Mouse (Mus musculus) midbrain, postnatal 0 days (tissue): ENCODE measurements at regions not wholly inside any gene's neighbourhood (a gene's known extent, or its start where the extent isn't known, plus 50 kb on each side); places are given as distances from the start of the nearest gene placed in this dataset.

ENCODE experiments used
- ATAC-seq: fragments of 200-750 bp; cut with Nextera tagmentation; 2 replicates; pipeline ENCODE4 v1.8.0; 2017; ENCODE audit warnings: moderate number of reproducible peaks, mild to moderate bottlenecking, moderate TSS enrichment, moderate library complexity; ENCODE audit not compliant: low FRiP score
- DNase-seq: peaks from one replicate; pipeline ENCODE4 v3.0.0-alpha.2; 2015; ENCODE audit warnings: low spot score
- H3K27ac ChIP-seq: fragments of 300-500 bp; sonication (generic); 2 replicates; pipeline ENCODE4 v1.5.1; 2014; ENCODE audit warnings: low read depth, mild to moderate bottlenecking, low read length, mixed read lengths
- H3K27me3 ChIP-seq: fragments of 300-500 bp; sonication (generic); 2 replicates; pipeline ENCODE4 v1.6.1; 2014; ENCODE audit warnings: low read length, control low read depth, mixed read lengths; ENCODE audit not compliant: insufficient read depth
- H3K36me3 ChIP-seq: fragments of 300-500 bp; sonication (generic); 2 replicates; pipeline ENCODE4 v1.6.1; 2014; ENCODE audit warnings: low read length, control low read depth, mixed read lengths; ENCODE audit not compliant: insufficient read depth
- H3K4me1 ChIP-seq: fragments of 300-500 bp; sonication (generic); 2 replicates; pipeline ENCODE4 v1.6.1; 2014; ENCODE audit warnings: mild to moderate bottlenecking, control low read depth, antibody characterized with exemption, low read length, mixed read lengths; ENCODE audit not compliant: insufficient read depth
- H3K4me2 ChIP-seq: fragments of 300-500 bp; sonication (generic); 2 replicates; pipeline ENCODE4 v1.6.1; 2014; ENCODE audit warnings: low read depth, mild to moderate bottlenecking, low read length, mixed read lengths; ENCODE audit not compliant: poor library complexity, severe bottlenecking
- H3K4me3 ChIP-seq: fragments of 300-500 bp; sonication (generic); 2 replicates; pipeline ENCODE4 v1.5.1; 2014; ENCODE audit warnings: low read depth, mild to moderate bottlenecking, low read length, moderate library complexity
- H3K9ac ChIP-seq: fragments of 300-500 bp; sonication (generic); replicated peaks from 2 replicates; pipeline ENCODE4 v1.6.1; 2014; ENCODE audit warnings: mild to moderate bottlenecking, low read length, moderate library complexity, mixed read lengths; ENCODE audit not compliant: poor library complexity, severe bottlenecking
- H3K9me3 ChIP-seq: fragments of 300-500 bp; sonication (generic); 2 replicates; pipeline ENCODE4 v1.6.1; 2016; ENCODE audit warnings: low read length, control low read depth
- CTCF ChIP-seq: IDR thresholded peaks from 2 replicates; pipeline ENCODE4 v1.5.1; 2016; ENCODE audit warnings: antibody characterized with exemption, mild to moderate bottlenecking
- WGBS: fragments of 180-500 bp; shearing (Covaris S2); extraction: QIAGEN DNeasy Blood & Tissue Kit; methylation state at CpG from one replicate; pipeline ENCODE4 v1.1.7; 2014; 5-methylcytosine and 5-hydroxymethylcytosine counted together

DNA sequence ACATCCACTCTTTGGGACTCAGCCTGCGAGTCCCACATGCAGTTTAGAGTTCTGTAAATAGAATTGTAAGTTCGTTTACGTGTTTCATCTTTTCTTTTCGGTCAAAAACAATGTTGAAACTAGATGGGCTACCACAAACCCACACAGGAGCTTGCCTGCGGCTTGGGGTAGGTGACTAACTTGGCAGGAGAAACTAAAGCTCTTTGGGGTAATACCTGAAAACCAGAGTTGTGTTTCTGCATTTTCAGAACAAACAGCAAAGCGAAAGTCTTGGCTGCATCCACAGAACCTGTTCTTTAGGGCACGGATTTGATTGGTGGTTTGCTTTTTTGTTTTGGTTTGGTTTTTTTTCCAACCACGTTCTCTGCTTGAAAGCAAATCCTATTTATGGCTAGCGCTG lies 264.0 kb downstream of the Zfp704 start:
- Histone ChIP-seq H3K27ac (no peak overlapping the region), H3K27me3 (peaks cover 15% of the 10 kb centered on the region), H3K36me3 (no peaks in the 10 kb centered on the region), H3K9ac (no peak overlapping the region), H3K4me2 (peak overlapping the region; percentile 98), H3K4me3 (no peak overlapping the region), H3K9me3 (no peaks in the 10 kb centered on the region), H3K4me1 (peaks cover 3% of the 10 kb centered on the region; the same call in 1 of the 2 replicates)
- TF ChIP-seq CTCF: no peak
- DNase-seq (no peak), ATAC-seq (no peak)
- WGBS: 24% methylated on average over 9 of the region's 9 CpGs

DNA sequence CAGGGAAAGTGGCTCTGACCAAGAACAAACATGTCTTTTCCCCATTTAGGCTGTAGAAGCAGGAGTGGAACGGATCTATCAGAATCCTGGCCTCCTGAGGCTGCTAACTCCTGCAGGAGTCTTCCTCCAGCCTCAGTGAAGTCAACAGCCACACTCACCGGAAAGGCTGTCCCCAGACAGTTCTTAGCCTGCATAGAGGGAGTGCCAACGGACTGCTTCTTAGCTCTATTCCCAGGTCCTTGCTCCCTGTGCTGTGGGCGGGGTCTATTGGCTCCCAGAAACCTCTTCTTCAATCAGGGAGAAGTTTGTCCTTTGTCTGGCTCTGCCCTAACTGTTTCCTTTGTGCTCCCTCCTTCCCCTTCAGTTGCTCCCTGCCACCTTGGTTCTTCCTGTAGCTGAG lies 266.3 kb downstream of the Zfp704 start:
- no peak overlapping the region for H3K27ac ChIP-seq
- no peak for ATAC-seq
- no peaks in the 10 kb centered on the region for H3K36me3 ChIP-seq
- peaks cover 3% of the 10 kb centered on the region; the same call in 1 of the 2 replicates for H3K4me1 ChIP-seq
- H3K4me2 ChIP-seq: no peak overlapping the region
- no peak overlapping the region for H3K4me3 ChIP-seq
- no peak for DNase-seq
- H3K9me3 ChIP-seq: no peaks in the 10 kb centered on the region
- 18% methylated on average over 4 of the region's 4 CpGs for WGBS
- TF ChIP-seq CTCF: no peak
- H3K27me3 ChIP-seq: peaks cover 15% of the 10 kb centered on the region
- no peak overlapping the region for H3K9ac ChIP-seq

DNA sequence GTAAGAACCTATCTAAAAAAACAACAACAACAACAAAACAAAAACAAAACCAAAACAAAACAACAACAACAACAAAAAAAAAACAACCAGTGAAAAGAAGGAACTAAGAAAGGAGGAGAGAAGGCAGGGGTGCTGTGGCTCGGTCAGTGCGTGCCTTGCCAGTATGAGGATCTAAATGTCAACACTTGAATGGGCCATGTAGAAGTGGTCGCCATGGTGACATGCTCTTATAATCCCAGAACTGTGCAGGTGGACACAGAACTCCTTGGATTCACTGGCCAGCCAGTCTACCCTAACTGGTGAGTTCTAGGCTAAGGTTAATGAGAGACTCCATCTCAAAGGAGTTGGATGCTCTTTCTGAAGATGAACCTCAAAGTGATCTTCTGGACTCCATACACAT lies 267.7 kb downstream of the Zfp704 start:
- no peak for ATAC-seq
- no peak for TF ChIP-seq CTCF

DNA sequence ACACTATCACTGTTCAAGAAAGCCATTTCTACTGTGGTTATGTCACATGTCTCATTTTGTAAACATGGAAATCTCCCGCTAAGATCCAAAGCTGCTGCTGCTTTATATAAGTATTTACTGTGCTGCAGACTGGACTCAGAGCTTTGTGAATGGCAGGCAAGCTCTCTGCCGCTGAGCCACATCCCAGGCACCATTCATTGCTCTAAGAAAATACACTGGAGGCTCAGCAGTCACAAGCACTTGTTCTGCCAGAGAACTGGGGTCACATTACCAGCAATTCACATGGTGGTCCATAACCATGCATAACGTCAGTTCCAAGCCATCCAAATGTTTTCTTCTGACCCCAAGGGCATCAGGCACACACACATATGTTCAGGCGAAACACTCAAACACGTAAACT lies 268.2 kb downstream of the Zfp704 start:
- DNase-seq (no peak), ATAC-seq (no peak)
- Histone ChIP-seq H3K36me3 (no peaks in the 10 kb centered on the region), H3K4me1 (no peaks in the 10 kb centered on the region), H3K27me3 (peaks cover 10% of the 10 kb centered on the region; the same call in 1 of the 2 replicates), H3K4me3 (no peak overlapping the region), H3K27ac (no peak overlapping the region), H3K9ac (no peak overlapping the region), H3K9me3 (no peaks in the 10 kb centered on the region), H3K4me2 (no peak overlapping the region)
- no peak for TF ChIP-seq CTCF
- 50% methylated on average over 5 of the region's 5 CpGs for WGBS

More for the DNA sequence above, 267.7 kb downstream of the Zfp704 start:
- no peak for DNase-seq
- Histone ChIP-seq H3K4me1 (no peaks in the 10 kb centered on the region), H3K36me3 (no peaks in the 10 kb centered on the region), H3K9me3 (no peaks in the 10 kb centered on the region), H3K9ac (no peak overlapping the region), H3K27ac (no peak overlapping the region), H3K4me2 (no peak overlapping the region), H3K27me3 (peaks cover 10% of the 10 kb centered on the region; the same call in 1 of the 2 replicates), H3K4me3 (no peak overlapping the region)
- WGBS: 83% methylated on average over 3 of the region's 3 CpGs

DNA sequence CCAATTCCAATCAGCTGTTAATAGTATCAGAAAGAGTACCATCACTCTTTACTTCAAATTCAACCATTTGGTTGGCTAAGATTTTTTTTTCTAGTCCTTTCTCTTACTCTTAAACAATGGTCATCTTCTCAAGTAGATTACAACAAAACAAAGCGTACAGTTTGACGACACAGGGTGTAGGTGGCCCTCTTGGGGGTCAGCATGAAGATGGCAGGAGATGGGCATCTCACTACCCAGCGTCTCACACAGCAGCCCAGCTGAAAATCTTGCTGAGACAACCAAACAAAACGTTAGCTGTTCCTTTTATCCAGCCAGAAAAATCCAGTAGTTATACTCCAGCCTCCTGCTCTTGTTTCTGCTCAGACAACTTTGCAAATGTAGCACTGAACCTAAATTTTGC lies 268.6 kb downstream of the Zfp704 start:
- WGBS: 32% methylated on average over 4 of the region's 4 CpGs
- ATAC-seq: no peak
- no peak for TF ChIP-seq CTCF
- Histone ChIP-seq H3K4me2 (peak overlapping the region; percentile 71), H3K9me3 (no peaks in the 10 kb centered on the region), H3K4me3 (peak overlapping the region; percentile 33; the same call in 1 of the 2 replicates), H3K27ac (no peak overlapping the region), H3K9ac (no peak overlapping the region), H3K4me1 (no peaks in the 10 kb centered on the region), H3K36me3 (no peaks in the 10 kb centered on the region), H3K27me3 (peaks cover 10% of the 10 kb centered on the region; the same call in 1 of the 2 replicates)
- DNase-seq: no peak

DNA sequence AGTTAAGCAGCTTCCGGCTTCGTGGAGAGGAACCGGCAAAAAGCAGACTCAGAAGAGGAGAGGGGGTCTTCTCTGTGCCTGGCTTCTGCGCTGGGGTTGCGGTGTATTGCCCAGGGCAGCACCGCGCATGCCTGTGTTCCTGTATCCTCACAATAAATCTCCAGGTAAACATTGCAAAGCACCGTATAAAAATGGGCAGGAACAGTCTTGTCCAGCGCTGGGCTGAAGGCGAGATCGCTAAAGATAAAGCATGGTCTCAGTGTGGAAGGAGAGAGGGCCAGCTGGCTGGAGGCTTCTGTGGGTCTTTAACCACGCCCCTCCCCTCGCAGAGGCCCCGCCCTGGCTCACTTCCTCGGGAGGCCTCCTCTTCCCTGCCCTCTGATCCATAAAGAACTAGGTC lies 269.1 kb downstream of the Zfp704 start:
- 2% methylated on average over 15 of the region's 15 CpGs for WGBS
- Histone ChIP-seq H3K9ac (no peak overlapping the region), H3K4me3 (peak overlapping the region; percentile 33; the same call in 1 of the 2 replicates), H3K36me3 (no peaks in the 10 kb centered on the region), H3K27me3 (peaks cover 10% of the 10 kb centered on the region; the same call in 1 of the 2 replicates), H3K9me3 (no peaks in the 10 kb centered on the region), H3K4me1 (no peaks in the 10 kb centered on the region), H3K4me2 (peak overlapping the region; percentile 71), H3K27ac (no peak overlapping the region)
- no peak for TF ChIP-seq CTCF
- DNase-seq (peak; percentile 30), ATAC-seq (peak; percentile 50; the same call in 1 of the 2 replicates)
